Mouse (Mus musculus): ENCODE measurements around the gene Stx8. TPM values are rescaled to one million over a fixed set of nuclear protein-coding genes. Genes with fewer than 3 reads are reported as not detected.

Stx8 gene
- polyA plus RNA-seq, 1 experiment from 2014 or later = 64.6 TPM

- no peaks in the 10 kb centered on the region for H3K27me3 ChIP-seq (replicated peaks)
- no peak overlapping the region for H3K27ac ChIP-seq (replicated peaks)
- 79% methylated on average over 4 of the region's 4 CpGs for WGBS
- ATAC-seq (ENCODE audit: low FRiP score) = no peak
- H3K36me3 ChIP-seq = no peaks in the 10 kb centered on the region
- no peaks in the 10 kb centered on the region for H3K9me3 ChIP-seq (replicated peaks)
- H3K4me3 ChIP-seq (replicated peaks) = no peak overlapping the region
- no peak overlapping the region for H3K9ac ChIP-seq (replicated peaks)
- no peak overlapping the region for H3K4me2 ChIP-seq
- H3K4me1 ChIP-seq = 0 out of 2 replicates have a peak, but pooled peaks cover 2% of the 10 kb centered on the region
Measured at GRCm38 (mm10) chr11:67991240-67991639, 25.2 kb downstream of the Stx8 start.

GRCm38 (mm10) chr11:67995965-67996364 is 30.0 kb downstream of the Stx8 start:
- Histone ChIP-seq H3K4me3 (replicated peaks) (no peak overlapping the region), H3K36me3 (no peaks in the 10 kb centered on the region), H3K4me2 (no peak overlapping the region), H3K4me1 (no peaks in the 10 kb centered on the region), H3K9ac (replicated peaks) (no peak overlapping the region), H3K27ac (replicated peaks) (no peak overlapping the region), H3K27me3 (replicated peaks) (no peaks in the 10 kb centered on the region), H3K9me3 (replicated peaks) (no peaks in the 10 kb centered on the region)
- no peak for ATAC-seq (ENCODE audit: low FRiP score)
- WGBS = 79% methylated on average over 4 of the region's 4 CpGs

GRCm38 (mm10) chr11:67998905-67999304 is 32.9 kb downstream of the Stx8 start:
- no peak overlapping the region for H3K27ac ChIP-seq (replicated peaks)
- no peak overlapping the region for H3K4me3 ChIP-seq (replicated peaks)

GRCm38 (mm10) chr11:67999629-68000028 is 33.6 kb downstream of the Stx8 start:
- WGBS = 77% methylated on average over 5 of the region's 5 CpGs
- no peaks in the 10 kb centered on the region for H3K4me1 ChIP-seq

More at GRCm38 (mm10) chr11:67998905-67999304, 32.9 kb downstream of the Stx8 start:
- WGBS = 82% methylated on average over 3 of the region's 3 CpGs
- H3K9ac ChIP-seq (replicated peaks) = no peak overlapping the region
- H3K4me1 ChIP-seq = no peaks in the 10 kb centered on the region
- ATAC-seq (ENCODE audit: low FRiP score) = no peak
- no peak overlapping the region for H3K4me2 ChIP-seq
- no peaks in the 10 kb centered on the region for H3K9me3 ChIP-seq (replicated peaks)
- H3K27me3 ChIP-seq (replicated peaks) = no peaks in the 10 kb centered on the region
- H3K36me3 ChIP-seq = no peaks in the 10 kb centered on the region

GRCm38 (mm10) chr11:68004191-68004590 is 38.2 kb downstream of the Stx8 start:
- no peak overlapping the region for H3K27ac ChIP-seq (replicated peaks)
- H3K4me2 ChIP-seq = no peak overlapping the region
- H3K4me1 ChIP-seq = peaks cover 12% of the 10 kb centered on the region
- no peak for ATAC-seq (ENCODE audit: low FRiP score)
- no peaks in the 10 kb centered on the region for H3K36me3 ChIP-seq
- no peak overlapping the region for H3K9ac ChIP-seq (replicated peaks)
- H3K4me3 ChIP-seq (replicated peaks) = no peak overlapping the region
- H3K9me3 ChIP-seq (replicated peaks) = no peaks in the 10 kb centered on the region
- no peaks in the 10 kb centered on the region for H3K27me3 ChIP-seq (replicated peaks)
- WGBS = 16% methylated on average over 6 of the region's 6 CpGs

More at GRCm38 (mm10) chr11:67999629-68000028, 33.6 kb downstream of the Stx8 start:
- no peak overlapping the region for H3K4me3 ChIP-seq (replicated peaks)
- no peaks in the 10 kb centered on the region for H3K9me3 ChIP-seq (replicated peaks)
- no peak for ATAC-seq (ENCODE audit: low FRiP score)
- H3K27ac ChIP-seq (replicated peaks) = no peak overlapping the region
- H3K36me3 ChIP-seq = no peaks in the 10 kb centered on the region
- no peak overlapping the region for H3K4me2 ChIP-seq
- no peak overlapping the region for H3K9ac ChIP-seq (replicated peaks)
- no peaks in the 10 kb centered on the region for H3K27me3 ChIP-seq (replicated peaks)

- Histone ChIP-seq H3K4me3 (replicated peaks) (no peak overlapping the region), H3K27ac (replicated peaks) (no peak overlapping the region), H3K4me1 (peaks cover 12% of the 10 kb centered on the region), H3K9me3 (replicated peaks) (no peaks in the 10 kb centered on the region), H3K27me3 (replicated peaks) (no peaks in the 10 kb centered on the region), H3K9ac (replicated peaks) (no peak overlapping the region), H3K36me3 (no peaks in the 10 kb centered on the region), H3K4me2 (no peak overlapping the region)
- WGBS = 32% methylated on average over 8 of the region's 8 CpGs
- no peak for ATAC-seq (ENCODE audit: low FRiP score)
Measured at GRCm38 (mm10) chr11:68006216-68006789, 40.3 kb downstream of the Stx8 start.

- Histone ChIP-seq H3K4me1 (peaks cover 12% of the 10 kb centered on the region), H3K9ac (replicated peaks) (no peak overlapping the region), H3K27me3 (replicated peaks) (no peaks in the 10 kb centered on the region), H3K27ac (replicated peaks) (no peak overlapping the region), H3K9me3 (replicated peaks) (no peaks in the 10 kb centered on the region), H3K36me3 (no peaks in the 10 kb centered on the region), H3K4me3 (replicated peaks) (no peak overlapping the region), H3K4me2 (no peak overlapping the region)
- no peak for ATAC-seq (ENCODE audit: low FRiP score)
- WGBS = 25% methylated on average over 6 of the region's 6 CpGs
Measured at GRCm38 (mm10) chr11:68007645-68008044, 41.7 kb downstream of the Stx8 start.

- no peak overlapping the region for H3K4me2 ChIP-seq
- H3K9me3 ChIP-seq (replicated peaks) = no peaks in the 10 kb centered on the region
- H3K4me1 ChIP-seq = peaks cover 12% of the 10 kb centered on the region
- no peak overlapping the region for H3K9ac ChIP-seq (replicated peaks)
- no peak overlapping the region for H3K27ac ChIP-seq (replicated peaks)
- no peaks in the 10 kb centered on the region for H3K27me3 ChIP-seq (replicated peaks)
- ATAC-seq (ENCODE audit: low FRiP score) = no peak
- WGBS = 73% methylated on average over 5 of the region's 5 CpGs
- no peak overlapping the region for H3K4me3 ChIP-seq (replicated peaks)
- no peaks in the 10 kb centered on the region for H3K36me3 ChIP-seq
Measured at GRCm38 (mm10) chr11:68009377-68009776, 43.4 kb downstream of the Stx8 start.

GRCm38 (mm10) chr11:68012207-68012606 is 46.2 kb downstream of the Stx8 start:
- Histone ChIP-seq H3K9me3 (replicated peaks) (no peaks in the 10 kb centered on the region), H3K27me3 (replicated peaks) (no peaks in the 10 kb centered on the region), H3K4me1 (peaks cover 4% of the 10 kb centered on the region; the same call in 1 of the 2 replicates), H3K4me2 (no peak overlapping the region), H3K4me3 (replicated peaks) (no peak overlapping the region), H3K36me3 (no peaks in the 10 kb centered on the region), H3K9ac (replicated peaks) (no peak overlapping the region), H3K27ac (replicated peaks) (no peak overlapping the region)
- no peak for ATAC-seq (ENCODE audit: low FRiP score)
- 89% methylated on average over 7 of the region's 7 CpGs for WGBS

- no peak for ATAC-seq (ENCODE audit: low FRiP score)
- Histone ChIP-seq H3K9ac (replicated peaks) (no peak overlapping the region), H3K27me3 (replicated peaks) (no peaks in the 10 kb centered on the region), H3K4me3 (replicated peaks) (no peak overlapping the region), H3K27ac (replicated peaks) (no peak overlapping the region), H3K36me3 (no peaks in the 10 kb centered on the region), H3K9me3 (replicated peaks) (no peaks in the 10 kb centered on the region), H3K4me1 (0 out of 2 replicates have a peak, but pooled peaks cover 4% of the 10 kb centered on the region), H3K4me2 (no peak overlapping the region)
- WGBS = 86% methylated on average over 8 of the region's 8 CpGs
Measured at GRCm38 (mm10) chr11:68018191-68018590, 52.2 kb downstream of the Stx8 start.

GRCm38 (mm10) chr11:68019156-68019555 is 53.2 kb downstream of the Stx8 start:
- no peak for ATAC-seq (ENCODE audit: low FRiP score)
- WGBS = 78% methylated on average over 11 of the region's 11 CpGs

GRCm38 (mm10) chr11:68021976-68022375 is 56.0 kb downstream of the Stx8 start:
- Histone ChIP-seq H3K27ac (replicated peaks) (no peak overlapping the region), H3K36me3 (no peaks in the 10 kb centered on the region), H3K9ac (replicated peaks) (no peak overlapping the region), H3K27me3 (replicated peaks) (no peaks in the 10 kb centered on the region), H3K4me2 (no peak overlapping the region), H3K9me3 (replicated peaks) (no peaks in the 10 kb centered on the region), H3K4me3 (replicated peaks) (no peak overlapping the region), H3K4me1 (0 out of 2 replicates have a peak, but pooled peaks cover 4% of the 10 kb centered on the region)
- ATAC-seq (ENCODE audit: low FRiP score) = no peak
- WGBS = 95% methylated on average over 7 of the region's 7 CpGs

More at GRCm38 (mm10) chr11:68019156-68019555, 53.2 kb downstream of the Stx8 start:
- Histone ChIP-seq H3K27ac (replicated peaks) (no peak overlapping the region), H3K27me3 (replicated peaks) (no peaks in the 10 kb centered on the region), H3K4me3 (replicated peaks) (no peak overlapping the region), H3K4me2 (no peak overlapping the region), H3K9ac (replicated peaks) (no peak overlapping the region), H3K4me1 (0 out of 2 replicates have a peak, but pooled peaks cover 4% of the 10 kb centered on the region), H3K36me3 (no peaks in the 10 kb centered on the region), H3K9me3 (replicated peaks) (no peaks in the 10 kb centered on the region)
